Mouse (Mus musculus) urinary bladder, postnatal 36 days (tissue): Measurements from ENCODE around the gene Elavl4.

Experiments used
- DNase-seq, 2 experiments: peaks; one replicate each; pipeline ENCODE4 v3.0.0; 2022; ENCODE audit warnings: low spot score in 2 of 2, mixed read lengths in 1 of 2

Elavl4 gene

GRCm38 (mm10) chr4:110266804-110267575 is 84.7 kb downstream of the Elavl4 start:
- DNase-seq = no peak

- no peak for DNase-seq
Observed at GRCm38 (mm10) chr4:110264345-110264943, 87.3 kb downstream of the Elavl4 start.

GRCm38 (mm10) chr4:110257360-110257759 is 94.3 kb downstream of the Elavl4 start:
- DNase-seq = no peak

- no peak for DNase-seq
Observed at GRCm38 (mm10) chr4:110255617-110256016, 96.1 kb downstream of the Elavl4 start.

GRCm38 (mm10) chr4:110250055-110250454 is 101.7 kb downstream of the Elavl4 start:
- DNase-seq = no peak

- no peak for DNase-seq
Observed at GRCm38 (mm10) chr4:110242879-110243278, 108.8 kb downstream of the Elavl4 start.

GRCm38 (mm10) chr4:110234554-110234953 is 117.2 kb downstream of the Elavl4 start:
- DNase-seq = no peak

GRCm38 (mm10) chr4:110232327-110232726 is 119.4 kb downstream of the Elavl4 start:
- DNase-seq = no peak

GRCm38 (mm10) chr4:110231799-110232198 is 119.9 kb downstream of the Elavl4 start:
- DNase-seq = no peak

- no peak for DNase-seq
Observed at GRCm38 (mm10) chr4:110229652-110230051, 122.1 kb downstream of the Elavl4 start.

- DNase-seq = no peak
Observed at GRCm38 (mm10) chr4:110229238-110229637, 122.5 kb downstream of the Elavl4 start.

GRCm38 (mm10) chr4:110227621-110228031 is 124.1 kb downstream of the Elavl4 start:
- DNase-seq = no peak

- DNase-seq = no peak
Observed at GRCm38 (mm10) chr4:110225492-110225891, 126.2 kb downstream of the Elavl4 start.

- no peak for DNase-seq
Observed at GRCm38 (mm10) chr4:110218819-110219218, 132.9 kb downstream of the Elavl4 start.

GRCm38 (mm10) chr4:110217553-110217952 is 134.2 kb downstream of the Elavl4 start:
- DNase-seq = no peak

GRCm38 (mm10) chr4:110214543-110214942 is 137.2 kb downstream of the Elavl4 start:
- no peak for DNase-seq

- no peak for DNase-seq
Observed at GRCm38 (mm10) chr4:110213666-110214065, 138.0 kb downstream of the Elavl4 start.

GRCm38 (mm10) chr4:110210246-110210645 is 141.5 kb downstream of the Elavl4 start:
- no peak for DNase-seq

GRCm38 (mm10) chr4:110209613-110210012 is 142.1 kb downstream of the Elavl4 start:
- DNase-seq = no peak

GRCm38 (mm10) chr4:110201680-110202079 is 150.0 kb downstream of the Elavl4 start:
- DNase-seq = no peak

GRCm38 (mm10) chr4:110199897-110200296 is 151.8 kb downstream of the Elavl4 start:
- no peak for DNase-seq

- DNase-seq = no peak
Observed at GRCm38 (mm10) chr4:110198600-110198999, 153.1 kb downstream of the Elavl4 start.

- DNase-seq = no peak
Observed at GRCm38 (mm10) chr4:110177263-110177662, 174.4 kb downstream of the Elavl4 start.
